Comparison of ENCODE assay signal across 8 mouse cellular contexts in the genomic region with DNA sequence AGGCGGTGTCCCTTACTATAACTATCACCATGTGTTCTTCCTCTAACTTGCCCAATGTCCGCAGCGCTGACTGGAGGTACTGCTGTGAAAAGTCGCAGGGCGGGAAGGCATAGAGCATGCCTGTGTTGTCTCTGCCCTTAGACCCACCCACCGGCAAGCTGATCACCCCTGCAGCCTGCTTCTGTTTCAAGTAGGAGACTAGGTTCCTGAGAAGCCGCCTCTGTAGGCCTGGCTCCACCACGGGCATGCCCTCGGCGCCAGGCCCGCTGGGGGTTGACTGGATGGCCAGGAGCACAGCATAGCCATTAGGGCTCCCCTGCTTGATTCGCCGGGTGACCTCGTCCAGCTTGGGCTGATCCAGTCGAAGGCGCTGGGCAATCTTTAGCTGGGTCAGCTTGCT. TPM values are rescaled to one million over a fixed set of nuclear protein-coding genes. Genes with fewer than 3 reads are reported as not detected.
DNase-seq lines count a peak whose midpoint lies in the region; ATAC-seq and TF ChIP-seq lines count a peak whose summit lies in the region.

No protein-coding gene starts in this region.

- WGBS in heart, embryonic 12.5 days, result 38% methylated on average over 16 of the region's 16 CpGs
- 23% methylated on average over 16 of the region's 16 CpGs for WGBS in embryonic facial prominence, embryonic 12.5 days
- WGBS in limb, embryonic 10.5 days, result 47% methylated on average over 16 of the region's 16 CpGs
- 22% methylated on average over 16 of the region's 16 CpGs for WGBS in olfactory bulb, adult 2 months

- no peak overlapping the region for H3K27ac ChIP-seq in heart, embryonic 12.5 days (ENCODE audit: poor library complexity, severe bottlenecking)
- peak overlapping the region; percentile 31; the same call in 1 of the 2 replicates for H3K27ac ChIP-seq in embryonic facial prominence, embryonic 12.5 days
- H3K27ac ChIP-seq in limb, embryonic 10.5 days, result 0 out of 2 replicates have a peak overlapping the region, but pooled peaks have one; percentile 99
- no peak overlapping the region for H3K27ac ChIP-seq in olfactory bulb, adult 2 months (ENCODE audit: insufficient read depth, low read depth, low read length)

- no peak for ATAC-seq in heart, embryonic 12.5 days (ENCODE audit: insufficient number of reproducible peaks, low FRiP score)
- ATAC-seq in embryonic facial prominence, embryonic 12.5 days (ENCODE audit: insufficient number of reproducible peaks, insufficient read depth, low FRiP score, low TSS enrichment), result no peak
- no peak for ATAC-seq in megakaryocyte-erythroid progenitor cell, adult 5-6 weeks (replicated peaks; ENCODE audit: low FRiP score, low TSS enrichment, poor library complexity, severe bottlenecking)

- DNase-seq in heart, postnatal 10 days, result no peak
- peak; percentile 56 for DNase-seq in limb, embryonic 10.5 days (ENCODE audit: low spot score)
- no peak for DNase-seq in layer of hippocampus, adult 11-12 months (ENCODE audit: low spot score)

- peaks cover 63% of the 10 kb centered on the region for H3K36me3 ChIP-seq in heart, embryonic 12.5 days
- peaks cover 82% of the 10 kb centered on the region for H3K36me3 ChIP-seq in E14TG2a.4 (ENCODE audit: insufficient read depth, low read length)
- peaks cover 65% of the 10 kb centered on the region for H3K36me3 ChIP-seq in embryonic facial prominence, embryonic 12.5 days
- peaks cover 81% of the 10 kb centered on the region for H3K36me3 ChIP-seq in limb, embryonic 10.5 days

- peak overlapping the region; percentile 100 for H3K4me2 ChIP-seq in heart, embryonic 12.5 days
- H3K4me2 ChIP-seq in embryonic facial prominence, embryonic 12.5 days (replicated peaks), result peak overlapping the region; percentile 95

- no peaks in the 10 kb centered on the region for H3K9me3 ChIP-seq in heart, embryonic 12.5 days (replicated peaks)
- no peaks in the 10 kb centered on the region for H3K9me3 ChIP-seq in E14TG2a.4 (ENCODE audit: low read length)
- no peaks in the 10 kb centered on the region for H3K9me3 ChIP-seq in embryonic facial prominence, embryonic 12.5 days
- no peaks in the 10 kb centered on the region for H3K9me3 ChIP-seq in limb, embryonic 10.5 days (replicated peaks)

- TF ChIP-seq CTCF in E14TG2a.4 (conservative IDR thresholded peaks at IDR 0.05; ENCODE audit: low read length), result no peak
- TF ChIP-seq CTCF in olfactory bulb, adult 2 months (IDR thresholded peaks at IDR 0.05; ENCODE audit: insufficient read depth, low read depth, low read length), result no peak

- H3K4me3 ChIP-seq in heart, embryonic 12.5 days, result peak overlapping the region; percentile 86
- peak overlapping the region; percentile 88 for H3K4me3 ChIP-seq in E14TG2a.4 (replicated peaks; ENCODE audit: low read length)
- peak overlapping the region; percentile 99 for H3K4me3 ChIP-seq in embryonic facial prominence, embryonic 12.5 days
- H3K4me3 ChIP-seq in limb, embryonic 10.5 days, result peak overlapping the region; percentile 95
- peak overlapping the region; percentile 76 for H3K4me3 ChIP-seq in olfactory bulb, adult 2 months (ENCODE audit: insufficient read depth, low read depth, low read length)

- H3K9ac ChIP-seq in heart, embryonic 12.5 days, result peak overlapping the region; percentile 97
- H3K9ac ChIP-seq in embryonic facial prominence, embryonic 12.5 days, result peak overlapping the region; percentile 98

- no peak for TF ChIP-seq POLR2A in olfactory bulb, adult 2 months (IDR thresholded peaks at IDR 0.05; ENCODE audit: insufficient read depth, low read depth, low read length)

- H3K27me3 ChIP-seq in heart, embryonic 12.5 days (replicated peaks), result no peaks in the 10 kb centered on the region
- H3K27me3 ChIP-seq in E14TG2a.4 (ENCODE audit: insufficient read depth, low read length), result peaks cover 14% of the 10 kb centered on the region
- no peaks in the 10 kb centered on the region for H3K27me3 ChIP-seq in embryonic facial prominence, embryonic 12.5 days
- no peaks in the 10 kb centered on the region for H3K27me3 ChIP-seq in limb, embryonic 10.5 days (ENCODE audit: low read depth, poor library complexity, severe bottlenecking)

- intact Hi-C loops in heart, postnatal 10 days (cut with DNase I), result no loop called here

- H3K4me1 ChIP-seq in heart, embryonic 12.5 days (replicated peaks), result peaks cover 56% of the 10 kb centered on the region
- H3K4me1 ChIP-seq in E14TG2a.4 (replicated peaks; ENCODE audit: low read depth, low read length), result peaks cover 63% of the 10 kb centered on the region
- H3K4me1 ChIP-seq in embryonic facial prominence, embryonic 12.5 days, result peaks cover 44% of the 10 kb centered on the region
- peaks cover 60% of the 10 kb centered on the region for H3K4me1 ChIP-seq in limb, embryonic 10.5 days
- peaks cover 38% of the 10 kb centered on the region for H3K4me1 ChIP-seq in olfactory bulb, adult 2 months (ENCODE audit: control insufficient read depth, insufficient read depth, low read length)

RNA-seq across cellular contexts. Expression of gene Rbm15b, which starts 2.9 kb away (rescaled TPM):
- polyA plus RNA-seq in heart, embryonic 12.5 days (2016; fragmentation: Nextera tagmentation; extraction: Ambion mirVana), result 9.2 and 9.3 TPM in 2 replicates
- 10 to 100 TPM; 18.1 to 19.8 TPM for total RNA-seq in heart, postnatal 10 days (2021)
- polyA plus RNA-seq in embryonic facial prominence, embryonic 12.5 days (2016; fragmentation: Nextera tagmentation; extraction: Ambion mirVana), result 27.2 and 27.9 TPM in 2 replicates
- polyA plus RNA-seq in limb, embryonic 10.5 days (2016; fragmentation: Nextera tagmentation; extraction: Ambion mirVana), result 17.9 and 20.4 TPM in 2 replicates
- not detected in 2 replicates for polyA plus RNA-seq in olfactory bulb, adult 2 months (2012; ENCODE audit: insufficient read depth, insufficient read length, low replicate concordance, missing spikeins)
- total RNA-seq in megakaryocyte-erythroid progenitor cell, adult 5-6 weeks (2014; fragmentation: Nextera tagmentation), result 15.4 and 18.2 TPM in 2 replicates
- 23.9 and 24.9 TPM in 2 replicates for total RNA-seq in megakaryocyte-erythroid progenitor cell, adult 5-6 weeks (2017)

RNA-seq across cellular contexts. Expression of gene Manf, which starts 7.5 kb away (rescaled TPM):
- polyA plus RNA-seq in heart, embryonic 12.5 days (2016; fragmentation: Nextera tagmentation; extraction: Ambion mirVana), result 237 and 247 TPM in 2 replicates
- 10 to 100 TPM; 95.7 to 95.9 TPM for total RNA-seq in heart, postnatal 10 days (2021)
- 239 and 261 TPM in 2 replicates for polyA plus RNA-seq in embryonic facial prominence, embryonic 12.5 days (2016; fragmentation: Nextera tagmentation; extraction: Ambion mirVana)
- polyA plus RNA-seq in limb, embryonic 10.5 days (2016; fragmentation: Nextera tagmentation; extraction: Ambion mirVana), result 290 and 342 TPM in 2 replicates
- polyA plus RNA-seq in olfactory bulb, adult 2 months (2012; ENCODE audit: insufficient read depth, insufficient read length, low replicate concordance, missing spikeins), result not detected in 2 replicates
- 147 and 157 TPM in 2 replicates for total RNA-seq in megakaryocyte-erythroid progenitor cell, adult 5-6 weeks (2014; fragmentation: Nextera tagmentation)
- total RNA-seq in megakaryocyte-erythroid progenitor cell, adult 5-6 weeks (2017), result 144 and 187 TPM in 2 replicates

Comparison
In these comparisons a context has a peak if more than half of its experiments do, and no peak if none do; other contexts are left out.
1. H3K27ac ChIP-seq: peak in embryonic facial prominence, embryonic 12.5 days (single experiment) and limb, embryonic 10.5 days (single experiment); none in heart, embryonic 12.5 days (single experiment) and olfactory bulb, adult 2 months (single experiment).
2. RNA of gene Rbm15b, which starts 2.9 kb away (polyA plus RNA-seq): 27.2 to 27.9 TPM in embryonic facial prominence, embryonic 12.5 days, 17.9 to 20.4 TPM in limb, embryonic 10.5 days and 9.2 to 9.3 TPM in heart, embryonic 12.5 days; not detected in olfactory bulb, adult 2 months; every median in the first group is over 10 times any median in the second.
3. RNA of gene Manf, which starts 7.5 kb away (polyA plus RNA-seq): 290 to 342 TPM in limb, embryonic 10.5 days, 239 to 261 TPM in embryonic facial prominence, embryonic 12.5 days and 237 to 247 TPM in heart, embryonic 12.5 days; not detected in olfactory bulb, adult 2 months; every median in the first group is over 100 times any median in the second.
4. Peak in every context shown above with its lines, with median percentiles within 50 percentile points of each other: H3K4me3 ChIP-seq.